Mouse (Mus musculus): ENCODE results near the gene Zfp691. TPM values are rescaled to one million over a fixed set of nuclear protein-coding genes. Genes with fewer than 3 reads are reported as not detected.

Gene Zfp691
- polyA plus RNA-seq, 1 experiment from 2014 or later: 11.0 TPM

DNA sequence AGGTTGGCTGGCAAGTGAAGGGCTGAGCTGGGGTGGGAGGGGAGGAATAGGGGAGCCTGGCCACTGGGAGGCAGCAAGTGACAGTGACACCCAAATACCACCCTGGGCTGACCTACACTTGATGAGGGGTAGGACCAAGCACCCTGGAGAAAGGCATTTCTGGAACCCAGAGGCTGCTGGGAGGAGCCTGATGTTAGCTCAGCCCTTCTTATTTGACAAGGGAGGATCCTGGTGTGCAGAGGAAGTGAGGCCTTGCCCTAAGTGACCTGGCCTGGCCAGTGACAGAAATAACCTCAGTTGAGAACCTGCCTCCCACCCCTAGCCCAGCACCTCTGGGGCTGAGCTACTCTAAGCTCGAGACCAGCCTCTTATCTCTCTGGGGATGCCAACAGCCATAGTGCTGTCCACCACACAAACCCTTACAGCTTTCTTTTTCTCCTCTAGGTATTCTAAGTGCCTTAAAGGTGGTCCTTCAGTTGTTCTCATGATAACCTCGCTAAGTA lies 49.2 kb downstream of the Zfp691 start:
- ATAC-seq (ENCODE audit: low FRiP score, low TSS enrichment): no peak
- 76% methylated on average over 2 of the region's 2 CpGs for WGBS
- no peak overlapping the region for H3K27ac ChIP-seq (ENCODE audit: low read depth, low read length)
- no peaks in the 10 kb centered on the region for H3K4me1 ChIP-seq (ENCODE audit: control insufficient read depth, insufficient read depth, low read length)
- H3K9me3 ChIP-seq (ENCODE audit: control insufficient read depth, low read length): no peaks in the 10 kb centered on the region
- no peaks in the 10 kb centered on the region for H3K27me3 ChIP-seq (ENCODE audit: control insufficient read depth, insufficient read depth, low read length)
- H3K4me3 ChIP-seq (ENCODE audit: low read length): no peak overlapping the region
- H3K36me3 ChIP-seq (ENCODE audit: control insufficient read depth, insufficient read depth, low read length): peaks cover 58% of the 10 kb centered on the region
- no peak overlapping the region for H3K9ac ChIP-seq (ENCODE audit: low read depth, low read length)
- H3K4me2 ChIP-seq (replicated peaks; ENCODE audit: low read depth, low read length): no peak overlapping the region

- 0 out of 2 replicates have a peak, but pooled peaks have one; percentile 10 for ATAC-seq (ENCODE audit: low FRiP score, low TSS enrichment)
- Histone ChIP-seq H3K27ac (ENCODE audit: low read depth, low read length) (no peak overlapping the region), H3K9ac (ENCODE audit: low read depth, low read length) (no peak overlapping the region), H3K4me2 (replicated peaks; ENCODE audit: low read depth, low read length) (no peak overlapping the region), H3K27me3 (ENCODE audit: control insufficient read depth, insufficient read depth, low read length) (no peaks in the 10 kb centered on the region), H3K36me3 (ENCODE audit: control insufficient read depth, insufficient read depth, low read length) (peaks cover 43% of the 10 kb centered on the region), H3K9me3 (ENCODE audit: control insufficient read depth, low read length) (no peaks in the 10 kb centered on the region), H3K4me3 (ENCODE audit: low read length) (no peak overlapping the region), H3K4me1 (ENCODE audit: control insufficient read depth, insufficient read depth, low read length) (peaks cover 17% of the 10 kb centered on the region)
- 52% methylated on average over 4 of the region's 4 CpGs for WGBS
Measured at GRCm38 (mm10) chr4:119121249-119121648, 52.7 kb downstream of the Zfp691 start.

DNA sequence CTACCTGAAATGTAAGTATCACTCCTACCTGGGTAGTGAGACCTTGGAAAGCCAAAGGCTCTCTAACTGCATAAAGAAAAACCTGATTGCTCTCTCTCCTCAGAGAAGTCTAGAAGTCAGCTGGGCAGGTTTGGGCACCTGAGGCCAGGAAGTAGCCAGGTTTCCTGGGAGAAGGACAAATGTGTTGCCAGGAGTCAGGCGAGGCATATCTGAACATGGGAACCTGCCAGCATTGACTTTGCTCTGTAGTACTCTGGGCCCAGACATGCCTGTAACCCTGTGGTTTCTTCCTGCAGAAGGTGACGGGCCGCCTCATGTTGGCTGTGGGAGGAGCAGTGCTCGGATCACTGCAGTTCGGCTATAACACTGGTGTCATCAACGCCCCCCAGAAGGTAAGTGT lies 53.9 kb downstream of the Zfp691 start:
- WGBS: 91% methylated on average over 6 of the region's 6 CpGs
- peaks cover 23% of the 10 kb centered on the region for H3K4me1 ChIP-seq (ENCODE audit: control insufficient read depth, insufficient read depth, low read length)
- no peak overlapping the region for H3K27ac ChIP-seq (ENCODE audit: low read depth, low read length)
- no peak overlapping the region for H3K4me3 ChIP-seq (ENCODE audit: low read length)
- no peaks in the 10 kb centered on the region for H3K27me3 ChIP-seq (ENCODE audit: control insufficient read depth, insufficient read depth, low read length)
- no peaks in the 10 kb centered on the region for H3K9me3 ChIP-seq (ENCODE audit: control insufficient read depth, low read length)
- no peak for ATAC-seq (ENCODE audit: low FRiP score, low TSS enrichment)
- H3K36me3 ChIP-seq (ENCODE audit: control insufficient read depth, insufficient read depth, low read length): peaks cover 35% of the 10 kb centered on the region
- H3K9ac ChIP-seq (ENCODE audit: low read depth, low read length): no peak overlapping the region
- H3K4me2 ChIP-seq (replicated peaks; ENCODE audit: low read depth, low read length): no peak overlapping the region

MicroRNAs encoded within 50 kb of the gene (microRNA counts, 519-probe panel; counts per million panel counts)
- not detected for microRNA mmu-miR-1957

Small RNA genes within 50 kb of the gene (microRNA-seq; reads per million reads assigned to microRNA genes)
- not detected for gene Mir1957a

Other genes starting within 250 kb of the Zfp691 start
- not detected in 2 replicates for gene Olfr1328, start 235.6 kb downstream of the Zfp691 start, polyA plus RNA-seq (2014; fragmentation: Nextera tagmentation; extraction: Ambion mirVana)
- gene Lao1, start 212.6 kb downstream of the Zfp691 start, polyA plus RNA-seq (2014; fragmentation: Nextera tagmentation; extraction: Ambion mirVana): not detected in 2 replicates
- gene Slc2a1, start 65.5 kb downstream of the Zfp691 start, polyA plus RNA-seq (2014; fragmentation: Nextera tagmentation; extraction: Ambion mirVana): 53.6 and 74.1 TPM in 2 replicates
- gene Ermap, start 15.8 kb upstream of the Zfp691 start, polyA plus RNA-seq (2014; fragmentation: Nextera tagmentation; extraction: Ambion mirVana): 0.49 and 1.3 TPM in 2 replicates
- gene Svbp, start 21.1 kb upstream of the Zfp691 start, polyA plus RNA-seq (2014; fragmentation: Nextera tagmentation; extraction: Ambion mirVana): 131 and 180 TPM in 2 replicates
- gene Tmem269, start 44.0 kb upstream of the Zfp691 start, polyA plus RNA-seq (2014; fragmentation: Nextera tagmentation; extraction: Ambion mirVana): 0.16 TPM in 1 of 2 replicates, not detected in the other
- gene AU022252, start 58.5 kb upstream of the Zfp691 start, polyA plus RNA-seq (2014; fragmentation: Nextera tagmentation; extraction: Ambion mirVana): 33.6 and 37.6 TPM in 2 replicates
- gene P3h1, start 58.7 kb upstream of the Zfp691 start, polyA plus RNA-seq (2014; fragmentation: Nextera tagmentation; extraction: Ambion mirVana): 28.9 and 34.4 TPM in 2 replicates
- gene Cldn19, start 81.2 kb upstream of the Zfp691 start, polyA plus RNA-seq (2014; fragmentation: Nextera tagmentation; extraction: Ambion mirVana): 5.9 and 10.4 TPM in 2 replicates
- 969 and 1,061 TPM in 2 replicates for gene Ybx1, start 120.4 kb upstream of the Zfp691 start, polyA plus RNA-seq (2014; fragmentation: Nextera tagmentation; extraction: Ambion mirVana)
- 122 and 153 TPM in 2 replicates for gene Ppih, start 146.4 kb upstream of the Zfp691 start, polyA plus RNA-seq (2014; fragmentation: Nextera tagmentation; extraction: Ambion mirVana)
- 8.7 and 9.2 TPM in 2 replicates for gene Ccdc30, start 241.3 kb upstream of the Zfp691 start, polyA plus RNA-seq (2014; fragmentation: Nextera tagmentation; extraction: Ambion mirVana)
- gene Ppcs, start 248.2 kb upstream of the Zfp691 start, polyA plus RNA-seq (2014; fragmentation: Nextera tagmentation; extraction: Ambion mirVana): 48.9 and 51.5 TPM in 2 replicates
- gene Zmynd12, start 248.6 kb upstream of the Zfp691 start, polyA plus RNA-seq (2014; fragmentation: Nextera tagmentation; extraction: Ambion mirVana): 0.53 and 0.86 TPM in 2 replicates